Mouse (Mus musculus): ENCODE results near the gene Enpp5. TPM values are rescaled to one million over a fixed set of nuclear protein-coding genes. Genes with fewer than 3 reads are reported as not detected.
A peak's percentile ranks its signal among the peaks of the same experiment; 100 is the strongest.

Enpp5 gene
- polyA plus RNA-seq, 1 experiment from 2014 or later, result 39.4 TPM

DNA sequence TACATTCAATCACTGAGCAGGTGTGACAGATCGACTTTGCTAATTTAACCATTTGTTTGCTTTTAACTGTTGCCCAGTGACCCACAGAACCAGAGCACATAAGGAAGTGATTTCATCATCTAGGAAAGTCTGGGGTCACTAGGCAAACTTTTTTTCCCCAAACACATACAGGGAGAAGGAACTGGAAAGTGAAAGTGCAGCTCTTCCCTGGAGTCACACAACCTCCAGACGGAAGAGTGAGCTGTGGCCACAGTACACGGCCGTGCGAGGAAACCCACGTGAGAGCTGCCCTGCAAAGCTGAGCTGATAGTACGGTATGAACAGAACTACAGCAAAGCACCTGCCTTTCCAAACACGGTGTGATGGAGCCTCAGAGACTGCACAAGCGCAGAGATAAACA lies 22.3 kb downstream of the Enpp5 start:
- H3K9me3 ChIP-seq (replicated peaks), result no peaks in the 10 kb centered on the region
- no peak overlapping the region for H3K4me2 ChIP-seq (replicated peaks)
- H3K27ac ChIP-seq, result no peak overlapping the region
- WGBS, result 83% methylated on average over 9 of the region's 9 CpGs
- no peaks in the 10 kb centered on the region for H3K36me3 ChIP-seq
- H3K4me3 ChIP-seq, result no peak overlapping the region
- no peak for ATAC-seq (ENCODE audit: low FRiP score)
- peaks cover 5% of the 10 kb centered on the region for H3K4me1 ChIP-seq
- H3K27me3 ChIP-seq, result 0 out of 2 replicates have a peak, but pooled peaks cover 9% of the 10 kb centered on the region
- no peak overlapping the region for H3K9ac ChIP-seq

DNA sequence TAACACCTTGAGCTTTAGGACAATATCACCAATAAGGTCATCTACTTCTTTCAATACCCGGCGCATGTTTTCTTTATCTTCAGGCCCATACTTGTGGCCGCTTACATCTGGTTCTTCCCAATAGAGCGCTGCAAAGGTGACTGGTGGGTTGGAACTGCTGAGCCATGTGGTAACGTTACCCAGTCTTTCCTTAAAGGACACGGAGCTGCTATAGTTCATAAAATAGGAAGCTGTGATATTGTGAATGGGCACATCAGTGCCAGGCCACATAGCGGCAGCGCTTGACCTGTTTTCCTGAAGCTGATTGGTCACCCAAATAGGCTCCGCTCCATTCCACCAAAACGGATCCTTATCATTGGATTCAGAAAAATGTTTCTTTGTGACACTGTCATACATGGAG lies 23.3 kb downstream of the Enpp5 start:
- Histone ChIP-seq H3K4me2 (replicated peaks) (no peak overlapping the region), H3K4me3 (no peak overlapping the region), H3K9me3 (replicated peaks) (no peaks in the 10 kb centered on the region), H3K36me3 (no peaks in the 10 kb centered on the region), H3K27ac (no peak overlapping the region), H3K27me3 (0 out of 2 replicates have a peak, but pooled peaks cover 9% of the 10 kb centered on the region), H3K9ac (no peak overlapping the region), H3K4me1 (peaks cover 5% of the 10 kb centered on the region)
- ATAC-seq (ENCODE audit: low FRiP score), result no peak
- WGBS, result 93% methylated on average over 10 of the region's 10 CpGs

DNA sequence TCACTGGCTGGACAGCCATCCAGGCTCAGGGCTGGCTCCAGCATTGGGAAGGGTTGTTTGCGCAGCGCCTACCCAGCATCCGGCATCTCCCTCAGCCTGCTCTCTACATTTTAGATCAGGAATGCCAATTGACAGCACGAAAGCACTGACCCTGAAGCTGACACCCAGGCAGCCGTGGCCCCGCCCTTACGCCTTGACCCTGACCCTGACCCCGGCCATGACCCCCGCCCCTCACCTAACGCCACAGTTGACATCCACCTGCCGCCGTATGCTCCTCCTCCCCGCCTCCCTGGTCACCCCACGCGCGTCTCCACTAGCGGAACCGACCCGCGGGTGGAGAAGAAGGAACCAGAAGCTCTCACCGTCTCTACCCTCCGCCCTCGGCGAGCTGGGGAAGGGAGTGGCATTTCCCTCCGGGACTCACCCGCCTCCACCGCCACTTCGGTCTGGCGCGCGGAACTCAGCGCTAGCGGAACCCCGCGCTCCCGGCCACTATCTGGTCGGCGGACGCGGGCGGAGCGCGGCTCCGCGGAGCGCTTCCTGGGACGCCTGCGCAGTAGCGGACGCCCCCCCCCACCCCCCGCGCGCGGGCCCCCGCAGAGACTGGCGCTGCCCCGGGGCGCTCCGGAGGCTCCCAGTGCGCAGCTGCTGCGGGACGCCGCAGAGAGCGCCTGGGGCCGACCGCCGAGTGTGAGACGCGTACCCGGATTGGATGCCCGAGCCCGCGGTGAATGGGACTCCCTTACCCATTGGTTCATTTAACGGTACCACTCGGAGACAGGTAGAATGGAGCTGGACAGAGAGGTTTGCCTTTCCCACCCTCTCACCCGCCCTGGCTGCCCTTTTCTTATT lies 26.9 kb downstream of the Enpp5 start, which contains the start of gene Enpp4:
TSS of gene Enpp4 (minus strand) at position 523 of the 852 bp plus-strand sequence.
- Histone ChIP-seq H3K4me2 (replicated peaks) (peak within 1 kb of the TSS; percentile 96), H3K4me3 (peak within 1 kb of the TSS; percentile 65), H3K9me3 (replicated peaks) (no peaks in the 10 kb centered on the region), H3K9ac (peak within 1 kb of the TSS; percentile 69), H3K27ac (peak within 1 kb of the TSS; percentile 41), H3K4me1 (peaks cover 5% of the 10 kb centered on the region), H3K36me3 (no peaks in the 10 kb centered on the region), H3K27me3 (0 out of 2 replicates have a peak, but pooled peaks cover 9% of the 10 kb centered on the region)
- ATAC-seq (ENCODE audit: low FRiP score), result peak; percentile 99
- WGBS, result under 1% methylated on average over 73 of the region's 76 CpGs

DNA sequence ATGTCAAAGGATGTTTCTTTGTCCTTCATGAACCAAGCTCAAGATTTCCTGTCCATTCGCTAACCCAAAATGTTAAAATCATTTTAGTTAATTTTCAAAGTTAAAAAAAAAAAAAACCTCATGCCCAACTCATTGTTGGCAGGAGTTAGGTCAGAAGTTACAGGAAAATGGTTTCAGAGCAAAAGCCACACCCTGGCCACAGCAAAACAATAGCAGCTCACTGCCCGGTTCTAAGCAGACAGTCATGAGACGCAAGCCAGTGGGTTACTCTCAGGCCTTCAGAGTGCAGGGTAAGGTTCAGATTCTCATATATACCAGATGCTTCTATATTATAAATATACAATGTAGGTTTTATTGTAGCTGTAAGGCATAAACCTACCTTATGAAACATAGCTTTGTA lies 29.7 kb downstream of the Enpp5 start:
- H3K27ac ChIP-seq, result no peak overlapping the region
- H3K9me3 ChIP-seq (replicated peaks), result no peaks in the 10 kb centered on the region
- no peak overlapping the region for H3K4me2 ChIP-seq (replicated peaks)
- H3K27me3 ChIP-seq, result 0 out of 2 replicates have a peak, but pooled peaks cover 9% of the 10 kb centered on the region
- WGBS, result 70% methylated on average over 3 of the region's 3 CpGs
- no peak overlapping the region for H3K9ac ChIP-seq
- no peaks in the 10 kb centered on the region for H3K36me3 ChIP-seq
- ATAC-seq (ENCODE audit: low FRiP score), result no peak
- no peak overlapping the region for H3K4me3 ChIP-seq
- H3K4me1 ChIP-seq, result peaks cover 5% of the 10 kb centered on the region

DNA sequence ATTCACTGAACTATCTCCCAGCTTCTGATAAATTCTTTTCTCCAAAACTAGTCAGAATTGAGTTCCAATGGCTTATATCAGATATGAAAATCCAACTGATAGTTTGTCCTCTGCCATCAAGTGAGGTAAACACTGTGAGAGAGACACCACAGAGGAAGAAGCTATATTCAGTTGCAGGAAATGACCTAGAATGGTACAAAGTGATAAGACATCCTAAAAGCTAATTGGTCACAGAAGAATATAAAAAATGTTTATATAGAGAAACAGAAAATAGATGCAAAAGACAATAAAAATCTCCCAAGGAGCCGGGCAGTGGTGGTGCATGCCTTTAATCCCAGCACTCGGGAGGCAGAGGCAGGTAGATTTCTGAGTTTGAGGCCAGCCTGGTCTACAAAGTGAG lies 38.0 kb downstream of the Enpp5 start:
- H3K9me3 ChIP-seq (replicated peaks), result no peaks in the 10 kb centered on the region
- no peak overlapping the region for H3K4me3 ChIP-seq
- WGBS, result 85% methylated on average over 2 of the region's 2 CpGs
- no peak overlapping the region for H3K9ac ChIP-seq
- no peak for ATAC-seq (ENCODE audit: low FRiP score)
- H3K4me2 ChIP-seq (replicated peaks), result no peak overlapping the region
- no peaks in the 10 kb centered on the region for H3K27me3 ChIP-seq
- H3K27ac ChIP-seq, result no peak overlapping the region
- H3K36me3 ChIP-seq, result no peaks in the 10 kb centered on the region
- no peaks in the 10 kb centered on the region for H3K4me1 ChIP-seq

DNA sequence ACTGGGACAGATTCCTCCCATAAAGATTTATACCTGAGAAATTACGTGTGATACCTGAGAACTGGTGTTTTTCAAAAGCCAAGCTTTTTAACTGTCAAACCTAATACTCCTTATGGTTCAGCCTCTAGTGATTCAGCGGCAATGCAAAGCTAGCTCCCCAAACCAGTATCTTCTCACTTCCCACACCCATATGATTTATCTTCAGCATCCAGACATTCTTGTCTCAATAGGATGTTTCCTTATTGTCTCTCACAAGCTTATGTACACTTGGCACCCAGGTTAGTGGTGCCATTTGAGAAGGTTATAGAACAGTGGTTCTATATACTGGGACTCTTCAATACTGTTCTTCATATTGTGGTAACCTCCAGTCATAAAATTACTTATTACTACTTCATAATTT lies 39.1 kb downstream of the Enpp5 start:
- no peak overlapping the region for H3K27ac ChIP-seq
- H3K4me2 ChIP-seq (replicated peaks), result no peak overlapping the region
- H3K4me3 ChIP-seq, result no peak overlapping the region
- 70% methylated on average over 2 of the region's 2 CpGs for WGBS
- H3K36me3 ChIP-seq, result no peaks in the 10 kb centered on the region
- H3K9me3 ChIP-seq (replicated peaks), result no peaks in the 10 kb centered on the region
- no peak overlapping the region for H3K9ac ChIP-seq
- no peaks in the 10 kb centered on the region for H3K27me3 ChIP-seq
- H3K4me1 ChIP-seq, result no peaks in the 10 kb centered on the region
- no peak for ATAC-seq (ENCODE audit: low FRiP score)

DNA sequence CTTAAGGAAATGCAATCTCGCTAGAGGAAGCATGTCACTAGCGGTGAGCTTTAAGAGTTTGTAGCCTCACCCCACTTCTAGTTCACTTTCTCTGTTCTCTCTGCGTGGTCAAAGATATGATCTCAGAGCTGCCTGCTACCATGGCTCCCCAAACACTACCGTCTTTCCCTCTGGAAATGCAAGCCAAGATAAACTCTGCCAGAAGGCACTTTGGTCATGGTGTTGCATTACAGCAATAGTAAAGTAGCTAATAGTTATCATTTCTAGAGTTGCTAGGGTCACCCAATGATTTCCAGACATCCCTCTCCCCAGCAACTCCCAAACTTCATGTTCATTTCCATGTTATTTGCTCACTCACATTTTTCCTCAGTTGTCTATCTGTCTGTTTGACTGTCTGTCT lies 39.6 kb downstream of the Enpp5 start:
- Histone ChIP-seq H3K4me1 (no peaks in the 10 kb centered on the region), H3K27me3 (no peaks in the 10 kb centered on the region), H3K4me2 (replicated peaks) (no peak overlapping the region), H3K27ac (no peak overlapping the region), H3K36me3 (no peaks in the 10 kb centered on the region), H3K4me3 (no peak overlapping the region), H3K9me3 (replicated peaks) (no peaks in the 10 kb centered on the region), H3K9ac (no peak overlapping the region)
- ATAC-seq (ENCODE audit: low FRiP score), result no peak
- 86% methylated on average over 4 of the region's 4 CpGs for WGBS

DNA sequence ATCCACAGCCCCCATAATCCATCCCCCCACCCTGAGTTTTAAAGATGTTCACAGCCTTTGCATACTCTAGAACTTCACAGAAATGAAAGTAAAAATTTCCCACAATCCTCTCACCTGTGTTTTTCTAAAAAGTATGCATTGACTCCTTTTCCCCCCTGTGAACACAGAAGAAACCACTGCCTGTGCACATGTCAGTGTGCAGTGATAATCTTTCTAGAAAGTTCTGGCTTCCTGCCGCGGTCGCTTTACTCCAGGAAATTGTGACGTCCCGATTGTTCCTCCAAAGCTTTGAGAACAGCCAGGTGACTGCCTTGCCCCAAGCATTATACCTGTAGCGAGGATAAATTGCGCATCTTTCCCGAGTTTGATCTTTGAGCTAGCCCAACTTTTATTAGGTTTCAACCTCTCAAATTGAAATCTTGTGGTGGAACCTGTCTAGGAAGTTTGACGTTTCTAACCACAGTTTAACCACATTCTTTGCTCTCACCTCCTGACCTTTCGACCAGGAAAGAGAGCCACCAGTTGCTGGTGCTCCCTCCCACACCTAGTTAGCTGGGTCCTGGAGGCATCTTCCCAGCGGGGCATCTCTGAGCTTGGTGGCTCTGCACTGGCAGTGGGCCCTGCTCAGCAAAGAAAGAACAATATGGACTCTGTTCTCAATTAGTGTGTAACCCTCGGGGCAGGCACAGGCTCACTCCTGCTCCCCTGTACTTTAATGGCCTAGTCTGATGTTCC lies 42.9 kb downstream of the Enpp5 start:
- H3K4me1 ChIP-seq, result no peaks in the 10 kb centered on the region
- H3K4me2 ChIP-seq (replicated peaks), result no peak overlapping the region
- H3K9me3 ChIP-seq (replicated peaks), result no peaks in the 10 kb centered on the region
- 73% methylated on average over 12 of the region's 12 CpGs for WGBS
- ATAC-seq (ENCODE audit: low FRiP score), result no peak
- H3K27me3 ChIP-seq, result no peaks in the 10 kb centered on the region
- no peak overlapping the region for H3K9ac ChIP-seq
- H3K4me3 ChIP-seq, result no peak overlapping the region
- H3K27ac ChIP-seq, result no peak overlapping the region
- H3K36me3 ChIP-seq, result no peaks in the 10 kb centered on the region

DNA sequence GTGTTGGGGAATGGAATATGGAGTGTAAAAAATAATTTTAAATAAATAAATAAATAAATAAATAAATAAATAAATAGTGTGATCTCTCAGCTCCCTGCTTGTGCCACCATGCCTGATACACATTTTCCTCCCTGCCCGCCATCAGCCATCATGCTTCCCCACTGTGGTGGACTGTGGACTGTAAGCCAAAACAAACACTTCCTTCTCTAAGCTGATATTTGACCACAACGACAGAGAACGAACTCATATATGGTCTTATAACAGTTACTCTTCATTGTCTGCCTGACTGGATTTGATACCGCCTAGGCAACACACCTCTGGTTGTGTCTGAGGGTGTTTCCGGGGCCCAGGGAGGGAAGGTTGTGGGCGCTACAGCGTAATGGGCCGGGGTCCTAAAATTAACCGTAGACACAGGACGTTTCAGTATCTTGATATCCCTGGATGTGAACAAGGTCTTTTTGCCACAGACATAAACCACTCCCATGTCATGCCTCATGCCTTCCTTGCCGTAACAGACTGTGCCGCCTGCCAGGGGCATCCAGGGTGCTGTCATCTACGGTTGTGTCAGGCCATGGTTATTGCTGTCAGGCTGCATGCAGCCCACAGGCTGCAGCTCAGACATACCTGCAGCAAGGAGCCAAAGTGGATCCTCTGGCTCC lies 50.6 kb downstream of the Enpp5 start:
- WGBS, result 89% methylated on average over 13 of the region's 13 CpGs
- H3K27me3 ChIP-seq, result 0 out of 2 replicates have a peak, but pooled peaks cover 2% of the 10 kb centered on the region
- no peak overlapping the region for H3K9ac ChIP-seq
- no peak for ATAC-seq (ENCODE audit: low FRiP score)
- H3K4me3 ChIP-seq, result no peak overlapping the region
- no peak overlapping the region for H3K27ac ChIP-seq
- no peaks in the 10 kb centered on the region for H3K36me3 ChIP-seq
- H3K4me1 ChIP-seq, result no peaks in the 10 kb centered on the region
- H3K4me2 ChIP-seq (replicated peaks), result no peak overlapping the region
- H3K9me3 ChIP-seq (replicated peaks), result no peaks in the 10 kb centered on the region

DNA sequence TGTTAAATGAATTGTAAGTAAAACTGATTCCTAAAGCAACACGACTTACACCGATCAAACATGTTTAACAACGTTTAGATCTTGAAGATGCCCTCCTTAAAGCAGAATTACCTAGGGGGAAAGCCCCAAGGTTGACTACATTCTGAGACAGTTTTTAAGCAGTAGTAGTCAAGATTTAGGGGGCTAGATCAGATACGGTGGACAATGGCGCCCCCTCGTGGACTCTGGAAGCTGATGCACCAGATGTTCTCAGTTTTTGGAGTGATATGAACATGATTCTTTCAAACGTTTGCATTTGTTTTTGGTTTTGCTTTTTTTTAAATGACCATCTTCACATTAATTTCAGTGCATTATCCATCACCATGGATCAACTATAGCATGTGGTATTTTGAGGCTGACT lies 51.8 kb downstream of the Enpp5 start:
- no peak for ATAC-seq (ENCODE audit: low FRiP score)
- no peak overlapping the region for H3K4me2 ChIP-seq (replicated peaks)
- H3K27me3 ChIP-seq, result 0 out of 2 replicates have a peak, but pooled peaks cover 2% of the 10 kb centered on the region
- H3K27ac ChIP-seq, result no peak overlapping the region
- no peaks in the 10 kb centered on the region for H3K36me3 ChIP-seq
- no peak overlapping the region for H3K4me3 ChIP-seq
- WGBS, result 13% methylated on average over 7 of the region's 7 CpGs
- no peaks in the 10 kb centered on the region for H3K4me1 ChIP-seq
- no peak overlapping the region for H3K9ac ChIP-seq
- H3K9me3 ChIP-seq (replicated peaks), result no peaks in the 10 kb centered on the region

DNA sequence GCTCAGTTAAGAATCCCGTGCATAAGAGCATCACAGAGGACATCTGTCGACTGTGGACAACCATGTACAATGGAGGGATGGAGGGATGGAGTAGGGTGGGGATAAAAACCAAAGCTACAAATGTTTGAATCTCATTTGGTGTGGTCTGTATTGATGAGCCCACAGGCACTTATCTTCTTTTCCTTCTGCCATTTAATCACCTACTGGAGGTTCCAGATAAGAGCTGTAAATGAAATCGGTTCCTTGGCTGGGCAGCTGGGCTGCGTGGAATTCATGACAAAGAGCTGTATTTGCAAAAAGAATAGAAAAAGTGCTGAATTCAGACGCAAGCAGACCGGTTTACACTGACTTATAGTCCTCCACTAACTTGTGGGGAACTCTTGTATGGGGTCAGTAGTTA lies 55.5 kb downstream of the Enpp5 start:
- WGBS, result 77% methylated on average over 6 of the region's 6 CpGs
- Histone ChIP-seq H3K9me3 (replicated peaks) (no peaks in the 10 kb centered on the region), H3K27ac (no peak overlapping the region), H3K9ac (no peak overlapping the region), H3K4me1 (no peaks in the 10 kb centered on the region), H3K36me3 (no peaks in the 10 kb centered on the region), H3K4me3 (no peak overlapping the region), H3K27me3 (0 out of 2 replicates have a peak, but pooled peaks cover 2% of the 10 kb centered on the region), H3K4me2 (replicated peaks) (no peak overlapping the region)
- no peak for ATAC-seq (ENCODE audit: low FRiP score)

DNA sequence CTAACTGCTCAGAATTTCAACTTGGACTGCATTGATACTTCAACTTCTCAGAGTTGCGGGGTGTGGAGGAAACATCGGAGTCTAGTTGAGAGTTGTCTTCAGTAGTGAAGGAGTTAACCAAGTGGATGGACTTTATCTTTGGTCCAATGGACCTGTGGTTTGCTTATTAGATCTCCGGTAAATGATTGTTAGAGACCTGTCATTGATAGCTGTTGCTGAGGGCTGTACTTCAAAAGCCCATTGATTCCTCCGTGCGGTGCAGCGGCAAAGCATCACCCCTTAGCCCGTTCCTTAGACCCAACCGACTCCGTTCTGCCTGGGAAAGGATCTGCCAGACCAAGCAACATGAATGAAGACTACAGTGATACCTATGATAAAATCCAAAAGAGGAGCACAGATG lies 55.9 kb downstream of the Enpp5 start:
- H3K27me3 ChIP-seq, result 0 out of 2 replicates have a peak, but pooled peaks cover 2% of the 10 kb centered on the region
- H3K36me3 ChIP-seq, result no peaks in the 10 kb centered on the region
- H3K9ac ChIP-seq, result no peak overlapping the region
- no peaks in the 10 kb centered on the region for H3K4me1 ChIP-seq
- H3K4me2 ChIP-seq (replicated peaks), result no peak overlapping the region
- H3K4me3 ChIP-seq, result no peak overlapping the region
- no peak for ATAC-seq (ENCODE audit: low FRiP score)
- H3K9me3 ChIP-seq (replicated peaks), result no peaks in the 10 kb centered on the region
- H3K27ac ChIP-seq, result no peak overlapping the region
- 66% methylated on average over 9 of the region's 9 CpGs for WGBS

All from hindbrain, embryonic 12.5 days (tissue).